Mouse (Mus musculus) stomach, postnatal 0 days (tissue): ENCODE data around the gene Efcc1. TPM values are rescaled to one million over a fixed set of nuclear protein-coding genes. Genes with fewer than 3 reads are reported as not detected.

Source experiments
- ATAC-seq: fragments of 200-750 bp; cut with Nextera tagmentation; 2 replicates; pipeline ENCODE4 v1.8.0; 2017; ENCODE audit not compliant: low FRiP score, low TSS enrichment
- DNase-seq: peaks from one replicate; pipeline ENCODE4 v3.0.0-alpha.2; 2016; ENCODE audit warnings: low spot score
- H3K27ac ChIP-seq: fragments of 300-500 bp; sonication (generic); replicated peaks from 2 replicates; pipeline ENCODE4 v1.5.1; 2014; ENCODE audit warnings: mild to moderate bottlenecking, control low read depth
- H3K27me3 ChIP-seq: fragments of 300-500 bp; sonication (generic); 2 replicates; pipeline ENCODE4 v1.6.1; 2014; ENCODE audit warnings: low read length; ENCODE audit not compliant: control insufficient read depth, insufficient read depth
- H3K36me3 ChIP-seq: fragments of 300-500 bp; sonication (generic); 2 replicates; pipeline ENCODE4 v1.6.1; 2014; ENCODE audit warnings: low read length, mixed read lengths; ENCODE audit not compliant: control insufficient read depth, insufficient read depth
- H3K4me1 ChIP-seq: fragments of 300-500 bp; sonication (generic); replicated peaks from 2 replicates; pipeline ENCODE4 v1.6.1; 2014; ENCODE audit warnings: antibody characterized with exemption; ENCODE audit not compliant: control insufficient read depth, insufficient read depth
- H3K4me2 ChIP-seq: fragments of 300-500 bp; sonication (generic); replicated peaks from 2 replicates; pipeline ENCODE4 v1.6.1; 2014; ENCODE audit warnings: low read depth, mild to moderate bottlenecking, control low read depth, moderate library complexity
- H3K4me3 ChIP-seq: fragments of 300-500 bp; sonication (generic); 2 replicates; pipeline ENCODE4 v1.5.1; 2014; ENCODE audit warnings: low read depth, low read length, control low read depth
- H3K9ac ChIP-seq: fragments of 300-500 bp; sonication (generic); 2 replicates; pipeline ENCODE4 v1.6.1; 2014; ENCODE audit warnings: mild to moderate bottlenecking, low read length, control low read depth, mixed read lengths
- H3K9me3 ChIP-seq: fragments of 300-500 bp; sonication (generic); 2 replicates; pipeline ENCODE4 v1.6.1; 2016; ENCODE audit warnings: low read length; ENCODE audit not compliant: control insufficient read depth
- CTCF ChIP-seq: IDR thresholded peaks from 2 replicates; pipeline ENCODE4 v1.5.1; 2016; ENCODE audit warnings: antibody characterized with exemption, low read depth, mild to moderate bottlenecking, moderate library complexity
- EP300 ChIP-seq: optimal IDR thresholded peaks from 2 replicates; pipeline ENCODE3; 2016; ENCODE audit warnings: antibody characterized with exemption
- WGBS: fragments of 180-500 bp; shearing (Covaris S2); extraction: QIAGEN DNeasy Blood & Tissue Kit; methylation state at CpG from one replicate; pipeline ENCODE4 v1.1.7; 2014; 5-methylcytosine and 5-hydroxymethylcytosine counted together
- polyA plus RNA-seq: library from polyadenylated mRNA; unstranded; fragments of >200 nt; fragmentation: Nextera tagmentation; extraction: Ambion mirVana; gene quantifications from 2 replicates; pipeline ENCODE4 v1.2.1, GENCODE M21; 2015

The Efcc1 gene
- polyA plus RNA-seq, 1 experiment from 2014 or later = 1.4 TPM

GRCm38 (mm10) chr6:87784033-87784432 is 53.4 kb downstream of the Efcc1 start:
- Histone ChIP-seq H3K36me3 (no peaks in the 10 kb centered on the region), H3K4me3 (no peak overlapping the region), H3K9me3 (no peaks in the 10 kb centered on the region), H3K27me3 (no peaks in the 10 kb centered on the region), H3K27ac (no peak overlapping the region), H3K4me2 (no peak overlapping the region), H3K4me1 (no peaks in the 10 kb centered on the region), H3K9ac (no peak overlapping the region)
- WGBS = 74% methylated on average over 8 of the region's 8 CpGs
- TF ChIP-seq CTCF = no peak
- no peak for TF ChIP-seq EP300
- DNase-seq = no peak
- no peak for ATAC-seq

GRCm38 (mm10) chr6:87786621-87787020 is 56.0 kb downstream of the Efcc1 start:
- WGBS = 79% methylated on average over 5 of the region's 5 CpGs
- no peak for ATAC-seq
- no peak for DNase-seq
- H3K9ac ChIP-seq = no peak overlapping the region
- H3K36me3 ChIP-seq = no peaks in the 10 kb centered on the region
- no peaks in the 10 kb centered on the region for H3K27me3 ChIP-seq
- H3K27ac ChIP-seq = no peak overlapping the region
- no peak overlapping the region for H3K4me3 ChIP-seq
- no peaks in the 10 kb centered on the region for H3K9me3 ChIP-seq
- TF ChIP-seq EP300 (no peak), CTCF (no peak)
- H3K4me1 ChIP-seq = peaks cover 2% of the 10 kb centered on the region; the same call in 1 of the 2 replicates
- H3K4me2 ChIP-seq = no peak overlapping the region

- no peaks in the 10 kb centered on the region for H3K9me3 ChIP-seq
- 81% methylated on average over 6 of the region's 6 CpGs for WGBS
- no peak overlapping the region for H3K4me3 ChIP-seq
- H3K4me1 ChIP-seq = peaks cover 2% of the 10 kb centered on the region; the same call in 1 of the 2 replicates
- H3K27ac ChIP-seq = no peak overlapping the region
- no peaks in the 10 kb centered on the region for H3K36me3 ChIP-seq
- ATAC-seq (no peak), DNase-seq (no peak)
- no peak overlapping the region for H3K4me2 ChIP-seq
- no peaks in the 10 kb centered on the region for H3K27me3 ChIP-seq
- TF ChIP-seq CTCF = no peak
- no peak for TF ChIP-seq EP300
- H3K9ac ChIP-seq = no peak overlapping the region
These were observed 56.6 kb downstream of the Efcc1 start for GRCm38 (mm10) chr6:87787108-87787890.

- ATAC-seq (no peak), DNase-seq (no peak)
- Histone ChIP-seq H3K4me2 (no peak overlapping the region), H3K27ac (peak overlapping the region; percentile 86), H3K4me1 (peaks cover 2% of the 10 kb centered on the region; the same call in 1 of the 2 replicates), H3K36me3 (no peaks in the 10 kb centered on the region), H3K9ac (no peak overlapping the region), H3K9me3 (no peaks in the 10 kb centered on the region), H3K27me3 (no peaks in the 10 kb centered on the region), H3K4me3 (no peak overlapping the region)
- 94% methylated on average over 9 of the region's 9 CpGs for WGBS
- TF ChIP-seq CTCF (no peak), EP300 (no peak)
These were observed 57.7 kb downstream of the Efcc1 start for GRCm38 (mm10) chr6:87788266-87788895.

- H3K4me2 ChIP-seq = no peak overlapping the region
- no peak for TF ChIP-seq EP300
- TF ChIP-seq CTCF = no peak
- 0 out of 2 replicates have a peak overlapping the region, but pooled peaks have one; percentile 8 for H3K9ac ChIP-seq
- H3K4me3 ChIP-seq = no peak overlapping the region
- H3K4me1 ChIP-seq = peaks cover 2% of the 10 kb centered on the region; the same call in 1 of the 2 replicates
- H3K36me3 ChIP-seq = no peaks in the 10 kb centered on the region
- peak; percentile 85 for ATAC-seq
- H3K27me3 ChIP-seq = no peaks in the 10 kb centered on the region
- DNase-seq = peak; percentile 90
- peak overlapping the region; percentile 86 for H3K27ac ChIP-seq
- no peaks in the 10 kb centered on the region for H3K9me3 ChIP-seq
- WGBS = 34% methylated on average over 5 of the region's 5 CpGs
These were observed 58.4 kb downstream of the Efcc1 start for GRCm38 (mm10) chr6:87788896-87789587.
